ENCODE assay signal across 11 mouse cellular contexts in genomic region chr17:74869556-74869955, GRCm38 (mm10).
A peak's percentile ranks its signal among the peaks of the same experiment; 100 is the strongest.
DNase-seq lines count a peak whose midpoint lies in the region; ATAC-seq and TF ChIP-seq lines count a peak whose summit lies in the region.
"Had no signal": no experiment of that assay in that cellular context is flagged by ENCODE, and none has a peak within 500 bp of the region (broad histone marks: within the 10 kb centered on the region; RNA-seq: fewer than 3 reads in every experiment).

No protein-coding gene starts in this region.

- peak; percentile 79 for DNase-seq in heart, adult 11 months
- no peak for DNase-seq in heart, adult 8-10 months (ENCODE audit: low spot score)
- no peak for DNase-seq in lung, adult 2 months
- peak; percentile 31 for DNase-seq in induced T-regulatory cell, adult 2 months (ENCODE audit: low read depth)
- no peak for DNase-seq in right cerebral cortex, adult 2 months (ENCODE audit: low spot score in 2 of 2)
- no peak for DNase-seq in spleen, adult 18-20 months
- DNase-seq: gastrocnemius, postnatal 10 days; kidney, postnatal 14 days; thymus, adult 18-20 months had no signal

- 46% methylated on average over 8 of the region's 8 CpGs for WGBS in lung, embryonic 15.5 days
- 69% methylated on average over 8 of the region's 8 CpGs for WGBS in lung, adult 2 months
- 46% methylated on average over 8 of the region's 8 CpGs for WGBS in forebrain, embryonic 13.5 days

- no peak for ATAC-seq in lung, embryonic 15.5 days (ENCODE audit: borderline replicate concordance, extremely low read depth, low FRiP score, low TSS enrichment)
- ATAC-seq in forebrain, embryonic 13.5 days = no peak

- TF ChIP-seq CTCF in lung, adult 2 months (IDR thresholded peaks at IDR 0.05; ENCODE audit: insufficient read depth, low read length) = no peak

- TF ChIP-seq POLR2A in lung, adult 2 months (IDR thresholded peaks at IDR 0.05; ENCODE audit: borderline replicate concordance, extremely low read depth, low read depth, low read length) = no peak

- no peak overlapping the region for H3K4me2 ChIP-seq in lung, embryonic 15.5 days
- H3K4me2 ChIP-seq in forebrain, embryonic 13.5 days = no peak overlapping the region

- 0 out of 2 replicates have a peak overlapping the region, but pooled peaks have one; percentile 12 for H3K27ac ChIP-seq in lung, embryonic 15.5 days
- H3K27ac ChIP-seq in forebrain, embryonic 13.5 days = no peak overlapping the region

- H3K9me3 ChIP-seq in lung, embryonic 15.5 days = no peaks in the 10 kb centered on the region
- no peaks in the 10 kb centered on the region for H3K9me3 ChIP-seq in forebrain, embryonic 13.5 days (replicated peaks)

- H3K9ac ChIP-seq in lung, embryonic 15.5 days = no peak overlapping the region
- no peak overlapping the region for H3K9ac ChIP-seq in forebrain, embryonic 13.5 days

- H3K36me3 ChIP-seq in lung, embryonic 15.5 days = no peaks in the 10 kb centered on the region
- H3K36me3 ChIP-seq in forebrain, embryonic 13.5 days (ENCODE audit: poor library complexity, severe bottlenecking) = no peaks in the 10 kb centered on the region

- peaks cover 60% of the 10 kb centered on the region for H3K4me1 ChIP-seq in lung, embryonic 15.5 days
- peaks cover 13% of the 10 kb centered on the region for H3K4me1 ChIP-seq in lung, adult 2 months (ENCODE audit: control insufficient read depth, insufficient read depth, low read length)
- peaks cover 37% of the 10 kb centered on the region for H3K4me1 ChIP-seq in forebrain, embryonic 13.5 days

- H3K4me3 ChIP-seq in lung, embryonic 15.5 days = no peak overlapping the region
- no peak overlapping the region for H3K4me3 ChIP-seq in lung, adult 2 months (replicated peaks; ENCODE audit: extremely low read depth, low read depth, low read length)
- H3K4me3 ChIP-seq in forebrain, embryonic 13.5 days = no peak overlapping the region

- no peaks in the 10 kb centered on the region for H3K27me3 ChIP-seq in lung, embryonic 15.5 days
- no peaks in the 10 kb centered on the region for H3K27me3 ChIP-seq in forebrain, embryonic 13.5 days

Comparison
In these comparisons a context has a peak if more than half of its experiments do, and no peak if none do; other contexts are left out.
1. DNase-seq: peak in heart, adult 11 months (single experiment) and induced T-regulatory cell, adult 2 months (single experiment); none in heart, adult 8-10 months (single experiment), lung, adult 2 months (single experiment), right cerebral cortex, adult 2 months (0 of 2) and spleen, adult 18-20 months (0 of 2).